Mouse (Mus musculus) ZHBTc4 (cell line): ENCODE measurements around the gene Prtn3.

Experiments used
- DNase-seq: peaks from one replicate; pipeline ENCODE4 v3.0.0-alpha.2; 2011; ENCODE audit warnings: low read depth, low spot score

The Prtn3 gene

DNA sequence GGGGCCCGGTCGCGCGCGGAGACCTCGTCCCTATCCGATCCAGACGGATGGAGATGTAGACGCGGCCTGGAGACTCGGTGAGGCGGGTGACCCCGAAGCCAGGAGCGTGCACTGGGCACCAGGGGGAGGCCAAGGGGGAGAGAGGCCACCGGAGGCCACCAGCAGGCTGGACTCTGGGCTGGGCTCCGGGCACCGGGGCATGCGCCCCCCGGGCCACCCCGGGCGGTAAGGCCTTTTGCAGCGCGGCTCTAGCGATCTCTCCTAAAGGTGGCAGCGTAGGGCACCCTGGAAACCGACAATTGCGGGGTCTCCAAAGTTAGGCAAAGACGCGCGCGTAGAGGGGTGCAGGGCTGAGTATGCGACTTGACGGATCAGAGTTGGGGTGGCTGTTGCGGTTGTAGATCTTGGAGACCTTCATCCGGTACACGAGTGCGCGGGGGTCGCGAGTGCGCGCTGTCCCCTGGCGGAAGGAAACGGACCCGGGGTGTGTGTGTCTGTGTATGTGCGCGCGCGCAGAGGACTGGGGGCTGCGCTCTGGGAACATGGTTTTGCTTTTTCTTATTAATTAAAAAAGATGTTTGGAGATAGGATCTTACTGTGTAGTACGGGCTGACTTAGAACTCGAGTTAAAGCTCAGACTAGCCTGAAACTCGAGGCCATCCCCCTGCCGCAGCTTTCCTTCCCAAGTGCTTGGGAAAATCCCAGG, 53.2 kb downstream of the Prtn3 start:
- DNase-seq = peak; percentile 51

DNA sequence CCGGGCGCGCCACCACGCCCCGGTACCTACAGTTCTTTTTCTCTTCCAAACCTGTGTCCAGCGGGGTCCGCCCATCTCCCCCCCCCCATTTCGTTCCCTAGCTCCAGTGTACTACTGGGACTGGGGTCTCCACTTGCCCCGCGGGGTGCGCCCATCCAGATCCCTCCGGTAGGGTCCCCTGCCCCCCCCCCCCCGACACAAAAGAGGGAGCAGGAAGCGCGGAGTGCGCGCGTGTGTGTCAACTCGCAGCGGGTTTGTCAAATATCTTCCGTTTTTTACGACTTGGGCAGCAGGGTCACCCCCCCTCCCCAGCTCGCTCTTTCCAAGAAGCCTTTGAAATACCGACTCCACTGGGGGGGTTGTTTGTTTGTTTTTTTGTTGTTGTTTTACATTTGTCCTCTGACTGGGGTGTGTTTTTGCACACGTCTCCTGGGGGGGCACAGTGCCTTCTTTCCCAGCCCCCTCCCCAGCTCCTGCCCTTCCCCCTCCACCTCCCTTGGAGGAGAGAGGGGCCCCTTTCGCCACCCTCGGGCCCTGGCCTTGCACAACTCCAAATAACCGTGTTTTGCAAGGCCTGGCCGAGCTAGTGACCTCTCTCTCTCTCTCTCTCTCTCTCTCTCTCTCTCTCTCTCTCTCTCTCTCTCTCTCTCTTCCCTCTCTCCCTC, 53.9 kb downstream of the Prtn3 start:
- no peak for DNase-seq

- DNase-seq = no peak
Measured at GRCm38 (mm10) chr10:79928907-79929701, 54.8 kb downstream of the Prtn3 start.

DNA sequence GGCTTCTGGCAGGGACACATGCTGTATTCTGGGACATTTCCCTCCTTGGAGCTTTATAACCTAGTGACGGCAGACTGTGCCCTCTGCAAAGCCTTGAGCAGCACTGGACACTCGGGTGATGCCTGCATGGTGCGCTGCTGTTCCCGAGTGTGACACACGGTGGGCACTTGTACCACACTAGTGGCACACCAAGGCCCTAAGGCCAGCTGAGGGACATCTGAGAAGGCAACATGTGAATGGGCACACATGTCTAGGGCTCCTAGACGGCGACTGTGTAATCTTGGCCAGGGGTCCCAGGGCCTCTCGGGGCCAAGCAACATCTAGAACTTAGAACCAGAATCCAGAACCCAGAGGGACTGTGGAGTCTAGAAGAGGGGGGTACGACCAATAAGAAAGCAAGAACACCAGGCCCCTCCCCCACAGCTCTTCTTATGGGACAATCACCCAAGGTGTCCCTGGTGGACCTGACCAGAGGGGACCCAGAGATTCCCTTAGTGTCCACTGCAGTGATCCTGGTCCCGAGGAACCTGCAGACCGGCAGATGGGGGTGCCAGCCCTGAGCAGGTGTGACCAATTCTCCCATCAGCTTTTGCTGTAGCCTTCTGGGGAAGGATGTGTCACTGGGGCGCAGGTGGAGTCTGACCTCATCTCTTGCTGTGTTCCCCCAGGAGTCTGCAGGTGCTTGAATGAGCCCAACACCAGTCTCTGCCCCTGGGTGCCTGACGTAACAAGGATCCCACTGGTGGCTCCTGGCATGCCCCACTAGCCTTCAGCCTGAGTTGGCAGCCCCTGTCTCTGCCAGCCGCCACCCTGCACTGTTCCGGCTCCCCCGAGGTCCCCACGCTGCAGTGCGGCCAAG, 55.9 kb downstream of the Prtn3 start:
- no peak for DNase-seq

GRCm38 (mm10) chr10:79930826-79931186, 56.5 kb downstream of the Prtn3 start:
- DNase-seq = no peak

- DNase-seq = no peak
Measured at GRCm38 (mm10) chr10:79931797-79932196, 57.5 kb downstream of the Prtn3 start.

- DNase-seq = no peak
Measured at GRCm38 (mm10) chr10:79932736-79933135, 58.5 kb downstream of the Prtn3 start.
